Mouse (Mus musculus) forebrain, embryonic 10.5 days (tissue): Measurements from ENCODE around the gene Ccdc28a. TPM values are rescaled to one million over a fixed set of nuclear protein-coding genes. Genes with fewer than 3 reads are reported as not detected.

ENCODE experiments used
- DNase-seq: peaks from one replicate; pipeline ENCODE4 v3.0.0-alpha.2; 2017; ENCODE audit warnings: low spot score; ENCODE audit errors: extremely low spot score
- H3K27ac ChIP-seq: fragments of 300-500 bp; sonication (generic); 2 replicates; pipeline ENCODE4 v1.5.1; 2016; ENCODE audit warnings: mild to moderate bottlenecking
- H3K27me3 ChIP-seq: fragments of 300-500 bp; sonication (generic); 2 replicates; pipeline ENCODE4 v1.6.1; 2016; ENCODE audit warnings: mild to moderate bottlenecking; ENCODE audit not compliant: poor library complexity, severe bottlenecking
- H3K36me3 ChIP-seq: fragments of 300-500 bp; sonication (generic); replicated peaks from 2 replicates; pipeline ENCODE4 v1.6.1; 2016; ENCODE audit warnings: mild to moderate bottlenecking, moderate library complexity
- H3K4me1 ChIP-seq: fragments of 300-500 bp; sonication (generic); 2 replicates; pipeline ENCODE4 v1.6.1; 2016
- H3K4me3 ChIP-seq: fragments of 300-500 bp; sonication (generic); 2 replicates; pipeline ENCODE4 v1.5.1; 2016; ENCODE audit warnings: mild to moderate bottlenecking, moderate library complexity
- H3K9me3 ChIP-seq: fragments of 300-500 bp; sonication (generic); 2 replicates; pipeline ENCODE4 v1.6.1; 2016; ENCODE audit warnings: mild to moderate bottlenecking, moderate library complexity
- WGBS: fragments of 180-500 bp; shearing (Covaris S2); methylation state at CpG from one replicate; pipeline ENCODE4 v1.1.7; 2016; 5-methylcytosine and 5-hydroxymethylcytosine counted together
- polyA plus RNA-seq: library from polyadenylated mRNA; unstranded; fragments of >200 nt; fragmentation: Nextera tagmentation; extraction: Ambion mirVana; gene quantifications from 2 replicates; pipeline ENCODE4 v1.2.1, GENCODE M21; 2016

Ccdc28a gene
- polyA plus RNA-seq: 6.3 and 7.8 TPM in 2 replicates

DNA sequence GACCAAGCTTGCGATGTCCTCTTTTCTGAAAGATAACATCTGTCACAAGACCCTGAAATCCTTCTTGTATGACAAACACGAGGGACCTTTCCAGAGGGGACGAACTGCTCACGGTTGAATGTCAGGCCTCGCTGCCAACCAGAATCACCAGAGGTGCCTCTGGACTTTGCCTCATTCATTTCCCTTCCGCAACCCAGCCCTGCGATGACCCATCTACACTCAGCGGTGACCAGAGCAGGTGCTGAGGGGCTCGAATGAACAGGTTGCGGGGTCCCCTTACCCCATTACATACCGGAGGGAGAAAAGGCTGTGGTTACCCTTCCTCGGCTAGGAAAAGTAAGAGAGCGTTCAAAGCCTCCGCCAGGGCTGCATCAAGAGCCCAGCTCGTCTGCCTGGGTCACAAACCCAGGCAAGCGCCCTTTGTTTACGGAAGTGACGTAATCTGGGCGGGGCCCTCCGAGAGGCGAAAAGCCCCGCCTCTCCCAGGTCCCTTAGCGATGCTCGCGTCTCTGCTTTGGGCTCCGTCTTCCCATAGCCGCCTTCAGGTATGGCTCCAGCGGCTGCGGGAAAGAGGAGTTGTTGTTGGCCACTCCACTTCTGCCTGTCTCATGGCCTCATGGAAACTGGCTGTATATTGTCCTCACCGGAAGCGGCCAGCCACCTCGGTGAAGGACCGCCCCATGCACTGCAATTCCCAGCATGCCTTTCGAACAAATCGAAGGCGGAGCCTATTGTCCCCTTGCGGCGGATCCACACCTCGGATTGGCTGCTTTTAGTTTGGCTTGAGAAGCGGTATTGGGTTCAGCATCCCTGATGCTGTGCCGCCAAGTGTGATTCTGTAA lies at the start of gene Ccdc28a:
Gene Ccdc28a (minus strand): TSS at position 439 of the 842 bp plus-strand sequence.
- Histone ChIP-seq H3K27me3 (no peaks in the 10 kb centered on the region), H3K4me1 (peaks cover 13% of the 10 kb centered on the region), H3K27ac (peak within 1 kb of the TSS; percentile 92), H3K4me3 (peak within 1 kb of the TSS; percentile 76), H3K9me3 (no peaks in the 10 kb centered on the region), H3K36me3 (no peaks in the 10 kb centered on the region)
- 2% methylated on average over 41 of the region's 41 CpGs for WGBS
- DNase-seq: peak; percentile 95

DNA sequence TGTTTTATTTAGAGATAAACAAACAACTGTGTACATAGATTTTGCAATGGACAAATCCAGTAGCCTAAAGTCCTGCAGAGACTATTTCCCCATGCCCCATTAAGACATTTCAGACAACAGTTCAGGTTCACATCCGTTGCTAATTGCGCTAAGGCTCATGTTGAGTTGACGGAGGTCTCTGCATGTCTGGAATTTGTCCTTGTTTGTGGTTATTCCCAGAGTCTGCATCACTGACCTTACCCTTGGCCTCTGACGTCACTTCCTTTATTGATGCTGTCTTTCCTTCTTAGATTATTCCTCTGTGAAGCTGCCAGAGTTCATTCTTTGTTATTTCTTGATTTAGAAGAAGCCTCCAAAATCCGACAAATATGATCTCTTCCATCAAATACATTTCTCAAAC lies 49.2 kb upstream of the Ccdc28a start:
- 89% methylated on average over 5 of the region's 5 CpGs for WGBS
- no peak overlapping the region for H3K27ac ChIP-seq
- no peaks in the 10 kb centered on the region for H3K27me3 ChIP-seq
- H3K4me1 ChIP-seq: no peaks in the 10 kb centered on the region
- H3K36me3 ChIP-seq: no peaks in the 10 kb centered on the region
- H3K4me3 ChIP-seq: no peak overlapping the region
- no peak for DNase-seq
- no peaks in the 10 kb centered on the region for H3K9me3 ChIP-seq

DNA sequence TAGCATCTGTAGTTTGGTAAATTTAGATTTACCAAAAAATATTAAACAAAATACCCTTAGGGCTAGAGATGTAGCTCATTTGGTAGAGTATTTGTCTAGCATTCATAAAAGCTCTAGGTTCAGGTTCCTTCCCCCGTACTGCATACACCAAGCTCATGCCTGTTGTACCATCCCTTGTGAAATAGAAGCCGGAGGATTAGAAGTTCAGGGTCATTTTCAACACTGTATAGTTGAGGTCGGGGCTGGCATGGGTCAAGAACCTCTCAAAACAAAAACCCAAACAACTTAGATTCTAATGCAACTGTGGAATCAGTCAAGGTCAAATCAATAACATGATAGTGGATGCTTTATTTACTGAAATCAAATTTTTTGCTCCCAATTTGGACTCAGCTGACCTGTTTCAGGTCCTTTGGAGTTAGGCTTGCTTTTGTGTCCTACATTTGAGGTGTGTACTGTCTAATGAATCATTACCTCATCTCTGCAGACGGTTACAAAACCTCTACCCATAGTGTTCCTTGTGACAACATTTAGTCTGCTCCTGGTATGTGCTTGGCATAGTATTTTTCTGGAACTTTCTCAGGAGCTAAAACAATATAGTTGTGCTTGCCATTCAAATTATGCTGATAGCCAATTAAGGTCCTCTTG lies 41.4 kb upstream of the Ccdc28a start:
- Histone ChIP-seq H3K36me3 (no peaks in the 10 kb centered on the region), H3K9me3 (peaks cover 2% of the 10 kb centered on the region; the same call in 1 of the 2 replicates), H3K4me1 (no peaks in the 10 kb centered on the region), H3K4me3 (no peak overlapping the region), H3K27ac (no peak overlapping the region), H3K27me3 (no peaks in the 10 kb centered on the region)
- WGBS: 90% methylated on average over 4 of the region's 4 CpGs
- DNase-seq: no peak

DNA sequence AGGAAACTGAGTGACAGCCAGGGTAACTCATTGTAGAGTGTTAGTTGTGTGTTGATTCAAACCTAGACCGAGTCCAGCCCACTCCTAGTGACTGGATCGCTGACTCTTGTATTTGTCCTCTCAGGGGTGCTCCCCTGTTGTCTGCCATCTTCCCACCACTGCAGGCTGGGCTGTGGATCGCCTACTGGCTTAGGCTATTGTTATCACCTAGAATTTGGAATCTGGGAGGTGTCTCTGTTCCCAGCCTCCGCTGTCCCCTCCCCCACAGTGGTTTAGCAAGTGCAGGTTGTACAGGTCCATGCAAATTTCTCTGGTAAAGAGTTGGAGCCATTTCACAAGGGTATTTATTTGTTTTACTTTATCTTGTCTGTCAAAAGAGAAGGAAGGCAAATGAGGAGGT lies 16.5 kb upstream of the Ccdc28a start:
- Histone ChIP-seq H3K4me3 (no peak overlapping the region), H3K27ac (no peak overlapping the region), H3K9me3 (no peaks in the 10 kb centered on the region), H3K27me3 (no peaks in the 10 kb centered on the region), H3K36me3 (no peaks in the 10 kb centered on the region), H3K4me1 (no peaks in the 10 kb centered on the region)
- no peak for DNase-seq
- 71% methylated on average over 4 of the region's 4 CpGs for WGBS

DNA sequence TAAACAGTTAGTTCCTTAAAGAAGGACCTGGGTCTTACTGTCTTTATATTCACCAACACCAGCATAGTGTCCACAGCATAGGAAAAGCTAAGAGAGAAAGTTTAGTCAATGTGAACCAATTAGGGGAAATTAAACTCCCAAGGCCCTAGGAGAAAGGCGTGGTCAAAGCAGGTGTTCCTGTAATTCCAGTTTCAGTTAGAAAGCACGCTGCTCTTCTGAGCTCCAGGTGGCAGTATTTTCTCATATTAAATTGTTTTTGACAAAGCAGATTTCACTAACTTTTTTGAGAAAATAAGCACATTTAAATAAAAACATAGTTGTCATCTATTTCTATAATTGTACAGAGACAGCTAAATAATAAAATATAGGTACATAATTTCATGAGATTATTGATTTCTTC lies 8.8 kb upstream of the Ccdc28a start:
- no peak for DNase-seq
- Histone ChIP-seq H3K27me3 (no peaks in the 10 kb centered on the region), H3K4me3 (no peak overlapping the region), H3K36me3 (no peaks in the 10 kb centered on the region), H3K9me3 (no peaks in the 10 kb centered on the region), H3K4me1 (no peaks in the 10 kb centered on the region), H3K27ac (no peak overlapping the region)
- WGBS: 68% methylated on average over 2 of the region's 2 CpGs

DNA sequence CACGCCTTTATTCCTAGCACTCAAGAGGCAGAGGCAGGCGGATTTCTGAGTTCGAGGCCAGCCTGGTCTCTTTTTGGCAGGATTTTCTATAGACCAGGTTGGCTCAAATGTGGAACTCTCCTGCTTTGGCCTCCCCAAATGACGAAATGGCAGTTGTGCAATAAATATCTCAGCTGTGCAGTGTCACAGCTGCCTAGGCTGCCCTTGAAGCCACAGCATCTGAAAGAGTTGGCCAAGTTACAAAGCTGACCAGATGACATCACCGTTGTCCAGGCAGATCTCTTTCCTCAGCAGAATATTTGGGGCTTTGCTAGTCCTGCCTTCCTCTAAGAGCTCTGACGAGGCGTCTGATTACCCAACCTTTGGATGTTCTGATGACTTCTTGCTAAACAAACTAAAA lies 2.4 kb upstream of the Ccdc28a start:
- Histone ChIP-seq H3K27me3 (no peaks in the 10 kb centered on the region), H3K4me3 (no peak overlapping the region), H3K9me3 (no peaks in the 10 kb centered on the region), H3K27ac (no peak overlapping the region), H3K4me1 (peaks cover 13% of the 10 kb centered on the region), H3K36me3 (no peaks in the 10 kb centered on the region)
- no peak for DNase-seq
- 92% methylated on average over 7 of the region's 7 CpGs for WGBS

DNA sequence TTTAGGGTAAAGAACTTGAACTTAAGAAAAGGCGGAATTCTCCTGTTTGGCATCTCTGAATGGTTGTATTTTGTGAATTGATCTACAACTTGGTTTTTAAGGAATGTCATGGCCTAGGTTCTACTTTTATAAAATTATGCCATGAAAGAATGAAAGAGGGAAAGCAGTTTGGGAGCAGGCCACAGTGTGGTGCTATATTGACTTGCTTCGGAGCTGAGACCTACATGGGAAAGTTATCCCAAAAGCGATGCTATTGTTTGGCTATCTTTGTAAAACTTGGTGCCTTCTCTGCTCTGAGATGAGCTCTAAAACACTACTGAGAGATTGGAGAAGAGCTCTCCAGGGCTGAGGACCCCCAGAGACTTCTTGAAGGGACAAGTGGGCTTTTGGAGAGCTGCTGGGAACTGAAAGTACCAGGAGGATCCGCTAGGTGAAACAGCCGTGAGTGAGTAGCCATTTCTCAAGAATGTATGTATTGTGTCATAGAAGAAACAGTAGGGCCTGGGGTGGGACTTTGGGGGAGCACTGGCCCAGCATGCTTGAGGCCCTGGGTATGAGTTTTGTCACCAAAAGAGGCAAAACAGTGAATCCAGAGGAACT lies 1.6 kb upstream of the Ccdc28a start:
- H3K27ac ChIP-seq: no peak overlapping the region
- no peaks in the 10 kb centered on the region for H3K9me3 ChIP-seq
- H3K27me3 ChIP-seq: no peaks in the 10 kb centered on the region
- no peaks in the 10 kb centered on the region for H3K36me3 ChIP-seq
- DNase-seq: no peak
- no peak overlapping the region for H3K4me3 ChIP-seq
- peaks cover 13% of the 10 kb centered on the region for H3K4me1 ChIP-seq
- 85% methylated on average over 5 of the region's 5 CpGs for WGBS

DNA sequence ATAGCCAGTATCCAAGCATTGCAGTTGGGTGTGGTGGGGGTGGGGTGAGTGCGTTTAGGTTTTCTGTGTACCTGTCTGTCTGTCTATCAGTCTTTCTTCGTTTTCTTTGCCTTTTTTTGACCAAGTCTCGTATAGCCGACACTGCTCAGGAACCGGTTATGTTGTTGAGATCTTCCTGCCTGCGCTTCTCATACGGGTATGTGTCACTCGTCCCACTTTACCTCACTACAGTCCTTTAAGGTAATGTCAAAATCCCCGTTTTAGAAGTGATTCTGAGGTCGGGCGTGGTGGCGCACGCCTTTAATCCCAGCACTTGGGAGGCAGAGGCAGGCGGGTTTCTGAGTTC lies 577 bp upstream of the Ccdc28a start:
- 10% methylated on average over 14 of the region's 14 CpGs for WGBS
- H3K27me3 ChIP-seq: no peaks in the 10 kb centered on the region
- peak overlapping the region; percentile 92 for H3K27ac ChIP-seq
- no peaks in the 10 kb centered on the region for H3K36me3 ChIP-seq
- H3K4me1 ChIP-seq: peaks cover 13% of the 10 kb centered on the region
- DNase-seq: no peak
- H3K4me3 ChIP-seq: peak overlapping the region; percentile 76
- no peaks in the 10 kb centered on the region for H3K9me3 ChIP-seq

DNA sequence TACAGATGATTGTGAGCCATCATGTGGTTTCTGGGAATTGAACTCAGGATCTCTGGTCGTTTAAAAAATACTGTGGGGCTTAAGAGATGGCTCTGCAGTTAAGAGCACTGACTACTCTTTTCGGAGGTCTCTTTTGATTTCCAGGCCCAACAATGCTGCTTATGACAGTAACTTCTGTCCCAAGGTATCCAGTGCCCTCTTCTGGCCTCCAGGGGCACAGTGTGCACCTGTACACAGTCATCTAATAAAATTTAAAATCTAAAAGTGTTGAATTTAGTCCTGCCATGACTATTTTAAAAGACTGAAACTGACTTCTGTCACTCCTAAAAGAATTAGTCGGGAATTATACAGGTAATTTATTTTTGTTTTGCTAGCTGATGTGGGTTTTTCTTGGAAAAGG lies 907 bp downstream of the Ccdc28a start:
- Histone ChIP-seq H3K4me1 (peaks cover 13% of the 10 kb centered on the region), H3K4me3 (no peak overlapping the region), H3K27me3 (no peaks in the 10 kb centered on the region), H3K9me3 (no peaks in the 10 kb centered on the region), H3K27ac (no peak overlapping the region), H3K36me3 (no peaks in the 10 kb centered on the region)
- DNase-seq: no peak
- 55% methylated on average over 3 of the region's 3 CpGs for WGBS

DNA sequence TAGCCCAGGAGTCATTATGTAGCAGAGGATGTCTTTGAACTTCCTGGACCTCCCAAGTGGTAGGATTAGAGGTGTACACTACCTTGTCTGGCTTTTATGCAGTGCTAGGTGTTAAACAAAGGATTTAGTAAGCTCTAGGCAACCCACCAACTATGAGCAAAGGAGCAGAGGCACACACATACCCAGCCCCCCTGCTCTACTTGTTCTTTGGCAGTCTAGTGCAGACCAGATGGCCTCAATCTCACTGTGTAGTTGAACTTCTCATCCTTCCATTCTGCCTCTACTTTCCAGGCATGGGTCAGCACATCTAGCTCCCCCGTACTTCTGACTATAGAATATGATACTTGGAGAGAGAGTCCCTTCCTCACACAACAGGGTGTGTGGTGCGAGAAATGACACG lies 10.4 kb downstream of the Ccdc28a start:
- DNase-seq: no peak
- H3K4me3 ChIP-seq: no peak overlapping the region
- H3K36me3 ChIP-seq: no peaks in the 10 kb centered on the region
- H3K9me3 ChIP-seq: no peaks in the 10 kb centered on the region
- H3K4me1 ChIP-seq: 0 out of 2 replicates have a peak, but pooled peaks cover 3% of the 10 kb centered on the region
- H3K27ac ChIP-seq: no peak overlapping the region
- H3K27me3 ChIP-seq: no peaks in the 10 kb centered on the region
- WGBS: 97% methylated on average over 3 of the region's 3 CpGs

DNA sequence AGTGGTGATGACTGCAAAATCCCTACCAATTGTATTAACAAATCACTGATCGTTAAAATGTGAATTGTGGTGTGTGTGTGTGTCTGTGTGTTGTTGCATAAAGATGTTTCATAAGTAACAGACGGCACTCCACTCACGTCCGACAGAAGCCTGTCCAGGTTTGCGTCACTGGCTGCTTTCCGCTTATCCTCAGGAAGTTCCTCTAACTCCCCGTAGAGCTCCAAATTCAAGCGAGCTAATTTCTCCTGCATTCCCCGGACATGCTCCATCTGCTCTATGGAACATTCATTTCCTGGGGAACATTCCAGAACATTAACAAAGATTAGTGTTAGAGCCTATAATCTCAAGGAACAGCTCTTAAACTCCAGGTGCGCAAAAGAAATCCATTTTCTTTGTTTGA lies 15.4 kb downstream of the Ccdc28a start:
- H3K4me3 ChIP-seq: no peak overlapping the region
- DNase-seq: no peak
- H3K36me3 ChIP-seq: no peaks in the 10 kb centered on the region
- H3K4me1 ChIP-seq: 0 out of 2 replicates have a peak, but pooled peaks cover 3% of the 10 kb centered on the region
- H3K27me3 ChIP-seq: no peaks in the 10 kb centered on the region
- H3K9me3 ChIP-seq: no peaks in the 10 kb centered on the region
- WGBS: 95% methylated on average over 10 of the region's 10 CpGs
- H3K27ac ChIP-seq: no peak overlapping the region

DNA sequence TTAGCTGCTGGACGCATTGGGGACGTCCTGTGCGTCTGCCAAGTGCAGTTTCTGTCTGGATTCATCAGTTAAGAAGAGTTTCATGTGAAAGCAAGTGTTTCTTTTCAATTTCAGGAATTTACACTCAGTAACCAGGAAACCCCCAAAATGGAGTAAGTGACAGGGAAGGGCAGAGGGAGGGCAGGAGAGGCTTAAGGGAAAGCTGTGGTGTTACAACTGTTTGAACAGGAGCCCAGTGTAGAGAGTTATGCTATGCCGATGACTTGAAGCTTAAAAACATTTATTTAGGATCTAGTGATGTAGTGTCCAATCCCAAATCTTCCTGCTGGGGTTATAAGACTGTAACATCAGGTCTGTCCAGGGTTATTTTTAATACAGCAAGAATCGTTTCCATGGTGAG lies 20.7 kb downstream of the Ccdc28a start:
- no peak overlapping the region for H3K4me3 ChIP-seq
- no peak for DNase-seq
- H3K36me3 ChIP-seq: no peaks in the 10 kb centered on the region
- no peaks in the 10 kb centered on the region for H3K9me3 ChIP-seq
- H3K27me3 ChIP-seq: no peaks in the 10 kb centered on the region
- H3K27ac ChIP-seq: no peak overlapping the region
- peaks cover 5% of the 10 kb centered on the region; the same call in 1 of the 2 replicates for H3K4me1 ChIP-seq
- 90% methylated on average over 5 of the region's 5 CpGs for WGBS

DNA sequence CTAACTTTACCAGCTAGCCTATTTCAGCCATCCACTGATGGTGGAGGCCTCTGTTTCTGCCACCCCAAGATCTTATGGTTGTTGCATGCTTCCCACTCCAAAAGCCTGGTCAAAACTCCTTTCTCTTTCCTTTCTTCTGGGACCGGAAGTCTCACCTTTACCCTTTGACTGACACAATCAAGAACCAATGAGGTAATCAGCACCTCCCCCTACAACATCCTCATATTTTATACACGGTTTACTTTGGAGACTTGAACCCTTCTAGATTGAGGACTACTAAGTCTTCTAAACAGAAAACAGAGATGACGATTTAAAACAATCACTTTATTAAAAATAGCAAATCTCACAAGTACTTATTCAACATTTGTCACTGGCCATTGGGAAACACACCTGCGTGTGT lies 21.4 kb downstream of the Ccdc28a start:
- WGBS: 82% methylated on average over 4 of the region's 4 CpGs
- Histone ChIP-seq H3K4me3 (no peak overlapping the region), H3K27ac (no peak overlapping the region)

More for the DNA sequence above, 21.4 kb downstream of the Ccdc28a start:
- no peaks in the 10 kb centered on the region for H3K36me3 ChIP-seq
- H3K9me3 ChIP-seq: no peaks in the 10 kb centered on the region
- peaks cover 5% of the 10 kb centered on the region; the same call in 1 of the 2 replicates for H3K4me1 ChIP-seq
- no peak for DNase-seq
- no peaks in the 10 kb centered on the region for H3K27me3 ChIP-seq
